8 mouse cellular contexts compared by ENCODE assay signal in genomic region chr15:79359954-79360353, GRCm38 (mm10). TPM values are rescaled to one million over a fixed set of nuclear protein-coding genes. Genes with fewer than 3 reads are reported as not detected.
DNase-seq lines count a peak whose midpoint lies in the region; ATAC-seq and TF ChIP-seq lines count a peak whose summit lies in the region.

No protein-coding gene starts in this region.

- WGBS in embryonic facial prominence, embryonic 11.5 days, result 39% methylated on average over 6 of the region's 6 CpGs
- 12% methylated on average over 6 of the region's 6 CpGs for WGBS in kidney, embryonic 14.5 days
- WGBS in midbrain, embryonic 10.5 days, result 47% methylated on average over 6 of the region's 6 CpGs

- DNase-seq in left cerebral cortex, adult 2 months (ENCODE audit: extremely low spot score in 1 of 2, low spot score in 2 of 2), result no peak
- no peak for DNase-seq in left cerebral cortex, adult 11 months (ENCODE audit: low spot score)
- DNase-seq in embryonic facial prominence, embryonic 11.5 days (ENCODE audit: low spot score), result peak; percentile 15
- DNase-seq in lung, postnatal 14 days, result peak; percentile 59
- DNase-seq in layer of hippocampus, postnatal 10 days (ENCODE audit: low spot score in 2 of 2), result no peak
- no peak for DNase-seq in cerebellum, postnatal 36 days
- DNase-seq in midbrain, embryonic 10.5 days (ENCODE audit: low spot score), result no peak

- H3K4me1 ChIP-seq in embryonic facial prominence, embryonic 11.5 days (ENCODE audit: control insufficient read depth, insufficient read depth, low read length), result peaks cover 8% of the 10 kb centered on the region; the same call in 1 of the 2 replicates
- peaks cover 36% of the 10 kb centered on the region for H3K4me1 ChIP-seq in kidney, embryonic 14.5 days (ENCODE audit: control insufficient read depth, insufficient read depth, low read length)
- peaks cover 35% of the 10 kb centered on the region for H3K4me1 ChIP-seq in midbrain, embryonic 10.5 days

- H3K9me3 ChIP-seq in embryonic facial prominence, embryonic 11.5 days (replicated peaks; ENCODE audit: control insufficient read depth, low read length), result no peaks in the 10 kb centered on the region
- H3K9me3 ChIP-seq in kidney, embryonic 14.5 days (ENCODE audit: control insufficient read depth, low read length), result no peaks in the 10 kb centered on the region
- H3K9me3 ChIP-seq in midbrain, embryonic 10.5 days (replicated peaks), result no peaks in the 10 kb centered on the region

- H3K36me3 ChIP-seq in embryonic facial prominence, embryonic 11.5 days (replicated peaks; ENCODE audit: control insufficient read depth, insufficient read depth, low read depth, low read length), result peaks cover 2% of the 10 kb centered on the region
- H3K36me3 ChIP-seq in kidney, embryonic 14.5 days (ENCODE audit: control insufficient read depth, insufficient read depth, low read length), result peaks cover 34% of the 10 kb centered on the region
- H3K36me3 ChIP-seq in midbrain, embryonic 10.5 days, result peaks cover 43% of the 10 kb centered on the region

- H3K4me3 ChIP-seq in left cerebral cortex, adult 2 months, result no peak overlapping the region
- H3K4me3 ChIP-seq in embryonic facial prominence, embryonic 11.5 days (ENCODE audit: low read depth, low read length), result no peak overlapping the region
- H3K4me3 ChIP-seq in kidney, embryonic 14.5 days (ENCODE audit: low read length), result no peak overlapping the region
- H3K4me3 ChIP-seq in midbrain, embryonic 10.5 days, result no peak overlapping the region

- ATAC-seq in embryonic facial prominence, embryonic 11.5 days (replicated peaks; ENCODE audit: insufficient number of reproducible peaks, low FRiP score, low TSS enrichment, low read depth), result no peak
- ATAC-seq in kidney, embryonic 14.5 days (ENCODE audit: low FRiP score, low TSS enrichment), result no peak

- no peaks in the 10 kb centered on the region; the same call in 1 of the 2 replicates for H3K27me3 ChIP-seq in embryonic facial prominence, embryonic 11.5 days (ENCODE audit: control insufficient read depth, insufficient read depth, low read length)
- H3K27me3 ChIP-seq in kidney, embryonic 14.5 days (ENCODE audit: control insufficient read depth, insufficient read depth, low read length), result no peaks in the 10 kb centered on the region
- peaks cover 31% of the 10 kb centered on the region for H3K27me3 ChIP-seq in midbrain, embryonic 10.5 days (ENCODE audit: low read depth, poor library complexity, severe bottlenecking)

- no peak overlapping the region for H3K4me2 ChIP-seq in embryonic facial prominence, embryonic 11.5 days (ENCODE audit: low read depth, low read length)
- H3K4me2 ChIP-seq in kidney, embryonic 14.5 days (replicated peaks; ENCODE audit: low read depth, low read length), result no peak overlapping the region

- H3K9ac ChIP-seq in embryonic facial prominence, embryonic 11.5 days (replicated peaks; ENCODE audit: low read length), result no peak overlapping the region
- no peak overlapping the region for H3K9ac ChIP-seq in kidney, embryonic 14.5 days (ENCODE audit: low read depth, low read length)

- no peak for TF ChIP-seq CTCF in left cerebral cortex, adult 2 months (IDR thresholded peaks at IDR 0.05)

- H3K27ac ChIP-seq in left cerebral cortex, adult 2 months, result peak overlapping the region; percentile 40; the same call in 1 of the 2 replicates
- H3K27ac ChIP-seq in embryonic facial prominence, embryonic 11.5 days (replicated peaks; ENCODE audit: low read depth, low read length), result no peak overlapping the region
- H3K27ac ChIP-seq in kidney, embryonic 14.5 days (ENCODE audit: low read depth, low read length), result peak overlapping the region; percentile 44; the same call in 1 of the 2 replicates
- no peak overlapping the region for H3K27ac ChIP-seq in midbrain, embryonic 10.5 days (replicated peaks)

- intact Hi-C loops in left cerebral cortex, adult 2 months (cut with DNase I), result no loop called here

RNA-seq across cellular contexts. Expression of gene Maff, which starts 13.5 kb away (rescaled TPM):
- 1 to 10 TPM; 1.6 to 3.2 TPM for total RNA-seq in left cerebral cortex, adult 2 months (2021)
- polyA plus RNA-seq in embryonic facial prominence, embryonic 11.5 days (2014; fragmentation: Nextera tagmentation; extraction: Ambion mirVana), result 2.2 and 2.5 TPM in 2 replicates
- 3.4 and 3.6 TPM in 2 replicates for polyA plus RNA-seq in kidney, embryonic 14.5 days (2014; fragmentation: Nextera tagmentation; extraction: Ambion mirVana)
- 1 to 10 TPM; 1.7 to 2.0 TPM for total RNA-seq in layer of hippocampus, postnatal 10 days (2021)
- polyA plus RNA-seq in midbrain, embryonic 10.5 days (2016; fragmentation: Nextera tagmentation; extraction: Ambion mirVana), result 1.3 TPM in 2 replicates

RNA-seq across cellular contexts. Expression of gene Pla2g6, which starts 31.8 kb away (rescaled TPM):
- total RNA-seq in left cerebral cortex, adult 2 months (2021), result 10 to 100 TPM; 21.3 to 22.6 TPM
- polyA plus RNA-seq in embryonic facial prominence, embryonic 11.5 days (2014; fragmentation: Nextera tagmentation; extraction: Ambion mirVana), result 11.8 and 15.1 TPM in 2 replicates
- 10.9 and 17.0 TPM in 2 replicates for polyA plus RNA-seq in kidney, embryonic 14.5 days (2014; fragmentation: Nextera tagmentation; extraction: Ambion mirVana)
- 10 to 100 TPM; 18.3 to 22.5 TPM for total RNA-seq in layer of hippocampus, postnatal 10 days (2021)
- polyA plus RNA-seq in midbrain, embryonic 10.5 days (2016; fragmentation: Nextera tagmentation; extraction: Ambion mirVana), result 20.4 and 26.8 TPM in 2 replicates

RNA-seq across cellular contexts. Expression of gene Tmem184b, which starts 43.4 kb away (rescaled TPM):
- total RNA-seq in left cerebral cortex, adult 2 months (2021), result 10 to 100 TPM; 73.7 to 82.2 TPM
- polyA plus RNA-seq in embryonic facial prominence, embryonic 11.5 days (2014; fragmentation: Nextera tagmentation; extraction: Ambion mirVana), result 36.2 and 45.5 TPM in 2 replicates
- polyA plus RNA-seq in kidney, embryonic 14.5 days (2014; fragmentation: Nextera tagmentation; extraction: Ambion mirVana), result 45.8 and 63.1 TPM in 2 replicates
- total RNA-seq in layer of hippocampus, postnatal 10 days (2021), result 10 to 100 TPM; 46.1 to 48.1 TPM
- 56.3 and 58.7 TPM in 2 replicates for polyA plus RNA-seq in midbrain, embryonic 10.5 days (2016; fragmentation: Nextera tagmentation; extraction: Ambion mirVana)

Comparison
In these comparisons a context has a peak if more than half of its experiments do, and no peak if none do; other contexts are left out.
1. DNase-seq: peak in embryonic facial prominence, embryonic 11.5 days (single experiment) and lung, postnatal 14 days (single experiment); none in left cerebral cortex, adult 2 months (0 of 2), left cerebral cortex, adult 11 months (single experiment), layer of hippocampus, postnatal 10 days (0 of 2), cerebellum, postnatal 36 days (0 of 2) and midbrain, embryonic 10.5 days (single experiment).
2. H3K27ac ChIP-seq: peak in left cerebral cortex, adult 2 months (single experiment) and kidney, embryonic 14.5 days (single experiment); none in embryonic facial prominence, embryonic 11.5 days (single experiment) and midbrain, embryonic 10.5 days (single experiment).